Mouse (Mus musculus): ENCODE results near the gene Kcnk2. TPM values are rescaled to one million over a fixed set of nuclear protein-coding genes. Genes with fewer than 3 reads are reported as not detected.
"Not testable (repeated sequence)": the region's sequence is repeated elsewhere in the genome, so short reads cannot be mapped to it uniquely, and the experiment has no call there.

The Kcnk2 gene
- total RNA-seq, 4 experiments from 2014 or later = 60.6 to 71.5 (median 66.0) TPM

- DNase-seq (ENCODE audit: low spot score in 2 of 2) = peak; percentile 38 to 61
These were observed 58.5 kb downstream of the Kcnk2 start for GRCm38 (mm10) chr1:189343301-189344251.

GRCm38 (mm10) chr1:189342416-189343104 lies 59.5 kb downstream of the Kcnk2 start:
- DNase-seq (ENCODE audit: low spot score in 2 of 2) = peak; percentile 17 to 23

GRCm38 (mm10) chr1:189341381-189341917 lies 60.6 kb downstream of the Kcnk2 start:
- DNase-seq (ENCODE audit: low spot score in 2 of 2) = peak in 1 of 2 experiments; percentile 12

- DNase-seq (ENCODE audit: low spot score in 2 of 2) = no peak
These were observed 86.2 kb downstream of the Kcnk2 start for GRCm38 (mm10) chr1:189315896-189316295.

GRCm38 (mm10) chr1:189314495-189314894 lies 87.6 kb downstream of the Kcnk2 start:
- no peak for DNase-seq (ENCODE audit: low spot score in 2 of 2)

GRCm38 (mm10) chr1:189313750-189314149 lies 88.3 kb downstream of the Kcnk2 start:
- no peak for DNase-seq (ENCODE audit: low spot score in 2 of 2)

- DNase-seq (ENCODE audit: low spot score in 2 of 2) = no peak
These were observed 91.9 kb downstream of the Kcnk2 start for GRCm38 (mm10) chr1:189310145-189310544.

- DNase-seq (ENCODE audit: low spot score in 2 of 2) = no peak
These were observed 97.0 kb downstream of the Kcnk2 start for GRCm38 (mm10) chr1:189304988-189305522.

- DNase-seq (ENCODE audit: low spot score in 2 of 2) = no peak
These were observed 99.1 kb downstream of the Kcnk2 start for GRCm38 (mm10) chr1:189303001-189303400.

- no peak for DNase-seq (ENCODE audit: low spot score in 2 of 2)
These were observed 108.2 kb downstream of the Kcnk2 start for GRCm38 (mm10) chr1:189293679-189294406.

GRCm38 (mm10) chr1:189290885-189291284 lies 111.2 kb downstream of the Kcnk2 start:
- DNase-seq (ENCODE audit: low spot score in 2 of 2) = peak in 1 of 2 experiments; percentile 59

GRCm38 (mm10) chr1:189288948-189289347 lies 113.1 kb downstream of the Kcnk2 start:
- no peak for DNase-seq (ENCODE audit: low spot score in 2 of 2)

GRCm38 (mm10) chr1:189272281-189272680 lies 129.8 kb downstream of the Kcnk2 start:
- DNase-seq (ENCODE audit: low spot score in 2 of 2) = no peak

GRCm38 (mm10) chr1:189253631-189254030 lies 148.4 kb downstream of the Kcnk2 start:
- no peak for DNase-seq (ENCODE audit: low spot score in 2 of 2)

GRCm38 (mm10) chr1:189253207-189253606 lies 148.9 kb downstream of the Kcnk2 start:
- no peak for DNase-seq (ENCODE audit: low spot score in 2 of 2)

GRCm38 (mm10) chr1:189243206-189243605 lies 158.9 kb downstream of the Kcnk2 start:
- not testable (repeated sequence) for DNase-seq (ENCODE audit: low spot score in 2 of 2)

- DNase-seq (ENCODE audit: low spot score in 2 of 2) = no peak
These were observed 166.8 kb downstream of the Kcnk2 start for GRCm38 (mm10) chr1:189235261-189235660.

GRCm38 (mm10) chr1:189232829-189233228 lies 169.2 kb downstream of the Kcnk2 start:
- no peak for DNase-seq (ENCODE audit: low spot score in 2 of 2)

GRCm38 (mm10) chr1:189228222-189229084 lies 173.6 kb downstream of the Kcnk2 start:
- DNase-seq (ENCODE audit: low spot score in 2 of 2) = peak; percentile 34 to 87

GRCm38 (mm10) chr1:189227479-189227878 lies 174.6 kb downstream of the Kcnk2 start:
- DNase-seq (ENCODE audit: low spot score in 2 of 2) = no peak
